Mouse (Mus musculus) mammary gland, adult 2 months (tissue): ENCODE data around the gene D5Ertd579e. TPM values are rescaled to one million over a fixed set of nuclear protein-coding genes. Genes with fewer than 3 reads are reported as not detected.

Source experiments
- polyA plus RNA-seq: library from polyadenylated mRNA; depleted of rRNA; stranded (reverse); fragments of >200 nt; gene quantifications from 2 replicates; pipeline ENCODE4 v1.2.3, GENCODE M21; 2012; ENCODE audit warnings: low replicate concordance; rRNA removed

Gene D5Ertd579e
- 24.3 and 47.9 TPM in 2 replicates for polyA plus RNA-seq

DNA sequence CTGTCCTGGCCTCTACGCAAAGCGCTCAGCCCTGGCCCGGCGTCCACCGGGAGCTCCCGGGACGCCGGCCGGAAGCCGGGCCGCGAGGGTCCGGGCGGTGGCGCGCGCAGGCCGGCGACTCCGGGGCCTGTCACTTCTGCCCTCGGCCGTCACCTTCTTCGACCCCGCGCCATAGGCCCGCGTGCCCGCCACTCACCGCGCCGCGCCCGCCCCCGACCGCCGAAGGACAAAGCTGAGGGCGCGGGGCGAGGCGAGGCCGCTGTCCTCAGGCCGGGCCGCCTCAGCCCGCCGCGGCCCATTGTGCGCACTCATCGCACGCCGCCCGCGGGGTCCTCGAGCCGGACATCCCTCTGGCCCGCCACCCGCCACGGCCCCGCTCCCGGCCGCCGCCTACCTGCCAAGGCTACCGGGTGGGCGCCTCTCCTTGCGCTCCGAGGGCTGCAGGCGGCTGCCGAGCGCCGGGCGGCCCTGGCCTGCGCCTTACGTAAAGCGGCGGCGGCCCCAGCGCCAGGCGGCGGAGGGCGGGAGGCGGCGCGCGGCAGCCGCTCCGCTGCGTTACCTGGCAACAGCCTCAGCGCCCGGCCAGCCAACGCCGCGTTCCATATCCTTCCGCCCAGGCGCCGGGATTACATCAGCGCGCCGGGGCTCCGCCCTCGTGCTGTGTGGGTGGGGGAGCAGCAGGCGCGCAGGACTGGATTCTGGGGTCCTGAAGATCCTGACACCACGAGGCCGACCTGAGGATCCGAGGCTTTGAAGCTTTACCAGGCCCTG, at the start of gene D5Ertd579e:
Gene D5Ertd579e (minus strand): TSS at position 564 of the 771 bp plus-strand sequence.

DNA sequence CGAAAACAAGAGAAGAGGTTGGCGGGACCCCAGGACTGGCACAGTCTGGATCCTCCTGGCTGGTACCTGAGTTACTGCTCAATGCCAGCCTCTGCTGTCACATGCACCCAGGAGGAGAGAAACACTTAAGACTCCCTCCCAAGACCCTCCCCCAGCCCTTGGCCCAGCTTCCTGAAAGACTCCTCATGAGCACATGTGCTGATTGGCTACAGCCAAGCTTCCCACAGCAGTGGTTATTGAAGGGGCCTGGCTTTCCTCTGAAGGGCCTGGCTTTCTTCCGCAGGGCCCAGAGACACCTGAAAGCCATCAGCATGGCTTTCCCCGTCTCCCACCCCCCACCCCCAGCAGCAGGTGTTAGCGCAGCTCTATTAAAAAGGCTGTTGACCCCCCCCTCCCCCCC, 102.6 kb downstream of the D5Ertd579e start, which contains the start of gene Tbc1d14:
Gene Tbc1d14 (minus strand): TSS at position 101 of the 400 bp plus-strand sequence.

Other genes starting within 250 kb of the D5Ertd579e start
- 12.4 and 19.1 TPM in 2 replicates for gene Grpel1, start 231.0 kb downstream of the D5Ertd579e start, polyA plus RNA-seq
- gene Tada2b, start 211.7 kb downstream of the D5Ertd579e start, polyA plus RNA-seq: 16.8 and 18.7 TPM in 2 replicates
- gene Ccdc96, start 211.4 kb downstream of the D5Ertd579e start, polyA plus RNA-seq: 0.03 and 0.10 TPM in 2 replicates
- gene Tbc1d14, start 102.7 kb downstream of the D5Ertd579e start, polyA plus RNA-seq: 26.9 and 53.4 TPM in 2 replicates
- gene Bloc1s4, start 52.6 kb upstream of the D5Ertd579e start, polyA plus RNA-seq: 15.6 and 41.4 TPM in 2 replicates
- 76.1 and 126 TPM in 2 replicates for gene Mrfap1, start 100.7 kb upstream of the D5Ertd579e start, polyA plus RNA-seq
- gene Man2b2, start 134.6 kb upstream of the D5Ertd579e start, polyA plus RNA-seq: 87.5 and 121 TPM in 2 replicates
- gene Ppp2r2c, start 172.5 kb upstream of the D5Ertd579e start, polyA plus RNA-seq: 0.42 and 1.0 TPM in 2 replicates